8 mouse cellular contexts compared by ENCODE assay signal in genomic region chr4:120172050-120172684, GRCm38 (mm10). TPM values are rescaled to one million over a fixed set of nuclear protein-coding genes. Genes with fewer than 3 reads are reported as not detected.
A peak's percentile ranks its signal among the peaks of the same experiment; 100 is the strongest.
DNase-seq lines count a peak whose midpoint lies in the region; ATAC-seq and TF ChIP-seq lines count a peak whose summit lies in the region.

No protein-coding gene starts in this region.

- 0 out of 2 replicates have a peak overlapping the region, but pooled peaks have one; percentile 15 for H3K27ac ChIP-seq in lung, embryonic 14.5 days (ENCODE audit: low read depth)
- H3K27ac ChIP-seq in embryonic facial prominence, embryonic 15.5 days (replicated peaks), result peak overlapping the region; percentile 56; the same call in 1 of the 2 replicates
- no peak overlapping the region for H3K27ac ChIP-seq in hindbrain, embryonic 14.5 days
- H3K27ac ChIP-seq in midbrain, embryonic 10.5 days (replicated peaks), result peak overlapping the region; percentile 69

- peak; percentile 89 for ATAC-seq in lung, embryonic 14.5 days (ENCODE audit: insufficient read depth)
- ATAC-seq in embryonic facial prominence, embryonic 15.5 days (ENCODE audit: insufficient number of reproducible peaks, low FRiP score, low TSS enrichment, low read depth), result peak; percentile 72
- ATAC-seq in hindbrain, embryonic 14.5 days (ENCODE audit: low FRiP score), result peak; percentile 84

- no peak for TF ChIP-seq CTCF in lung, embryonic 14.5 days (IDR thresholded peaks at IDR 0.05; ENCODE audit: low read depth)

- H3K27me3 ChIP-seq in lung, embryonic 14.5 days (ENCODE audit: insufficient read depth, low read length), result no peaks in the 10 kb centered on the region
- no peaks in the 10 kb centered on the region for H3K27me3 ChIP-seq in embryonic facial prominence, embryonic 15.5 days
- no peaks in the 10 kb centered on the region for H3K27me3 ChIP-seq in hindbrain, embryonic 14.5 days (ENCODE audit: control insufficient read depth, insufficient read depth, low read length)
- no peaks in the 10 kb centered on the region for H3K27me3 ChIP-seq in midbrain, embryonic 10.5 days (ENCODE audit: low read depth, poor library complexity, severe bottlenecking)

- no peak overlapping the region for H3K9ac ChIP-seq in lung, embryonic 14.5 days
- H3K9ac ChIP-seq in embryonic facial prominence, embryonic 15.5 days, result no peak overlapping the region
- H3K9ac ChIP-seq in hindbrain, embryonic 14.5 days, result no peak overlapping the region

- H3K4me3 ChIP-seq in lung, embryonic 14.5 days (ENCODE audit: low read depth, low read length), result no peak overlapping the region
- no peak overlapping the region for H3K4me3 ChIP-seq in embryonic facial prominence, embryonic 15.5 days (replicated peaks)
- no peak overlapping the region for H3K4me3 ChIP-seq in hindbrain, embryonic 14.5 days (replicated peaks; ENCODE audit: low read length)
- no peak overlapping the region for H3K4me3 ChIP-seq in midbrain, embryonic 10.5 days

- peaks cover 12% of the 10 kb centered on the region for H3K4me1 ChIP-seq in lung, embryonic 14.5 days (ENCODE audit: insufficient read depth)
- H3K4me1 ChIP-seq in embryonic facial prominence, embryonic 15.5 days, result peaks cover 14% of the 10 kb centered on the region
- H3K4me1 ChIP-seq in hindbrain, embryonic 14.5 days (replicated peaks; ENCODE audit: control insufficient read depth, insufficient read depth, low read length), result 0 out of 2 replicates have a peak, but pooled peaks cover 11% of the 10 kb centered on the region
- H3K4me1 ChIP-seq in midbrain, embryonic 10.5 days, result peaks cover 16% of the 10 kb centered on the region

- DNase-seq in lung, embryonic 14.5 days, result peak; percentile 81
- DNase-seq in lung, postnatal 25 days (ENCODE audit: low spot score), result no peak
- DNase-seq in hindbrain, embryonic 14.5 days (ENCODE audit: low spot score), result peak; percentile 69
- DNase-seq in midbrain, embryonic 10.5 days (ENCODE audit: low spot score), result no peak
- DNase-seq in urinary bladder, postnatal 10 days (ENCODE audit: low spot score), result no peak
- DNase-seq in adrenal gland, adult 18-20 months (ENCODE audit: low spot score in 2 of 2), result no peak
- DNase-seq in adrenal gland, adult (ENCODE audit: inconsistent age in 2 of 2, low spot score in 1 of 2), result no peak

- no peak overlapping the region for H3K4me2 ChIP-seq in lung, embryonic 14.5 days
- no peak overlapping the region for H3K4me2 ChIP-seq in embryonic facial prominence, embryonic 15.5 days (replicated peaks)
- no peak overlapping the region for H3K4me2 ChIP-seq in hindbrain, embryonic 14.5 days (replicated peaks)

- H3K9me3 ChIP-seq in lung, embryonic 14.5 days (ENCODE audit: low read depth, low read length), result no peaks in the 10 kb centered on the region
- no peaks in the 10 kb centered on the region for H3K9me3 ChIP-seq in embryonic facial prominence, embryonic 15.5 days (replicated peaks)
- H3K9me3 ChIP-seq in hindbrain, embryonic 14.5 days (ENCODE audit: control insufficient read depth, low read length), result no peaks in the 10 kb centered on the region
- no peaks in the 10 kb centered on the region for H3K9me3 ChIP-seq in midbrain, embryonic 10.5 days (replicated peaks)

- 8% methylated on average over 7 of the region's 7 CpGs for WGBS in lung, embryonic 14.5 days
- WGBS in embryonic facial prominence, embryonic 15.5 days, result 18% methylated on average over 7 of the region's 7 CpGs
- WGBS in hindbrain, embryonic 14.5 days, result 8% methylated on average over 7 of the region's 7 CpGs
- 33% methylated on average over 7 of the region's 7 CpGs for WGBS in midbrain, embryonic 10.5 days

- no peaks in the 10 kb centered on the region for H3K36me3 ChIP-seq in lung, embryonic 14.5 days (ENCODE audit: insufficient read depth)
- no peaks in the 10 kb centered on the region for H3K36me3 ChIP-seq in embryonic facial prominence, embryonic 15.5 days
- H3K36me3 ChIP-seq in hindbrain, embryonic 14.5 days (replicated peaks; ENCODE audit: control insufficient read depth, insufficient read depth), result no peaks in the 10 kb centered on the region
- no peaks in the 10 kb centered on the region for H3K36me3 ChIP-seq in midbrain, embryonic 10.5 days

RNA-seq across cellular contexts. Expression of gene Edn2, which starts 11.2 kb away (rescaled TPM):
- polyA plus RNA-seq in lung, embryonic 14.5 days (2014; fragmentation: Nextera tagmentation; extraction: Ambion mirVana), result 0.34 and 0.78 TPM in 2 replicates
- polyA plus RNA-seq in embryonic facial prominence, embryonic 15.5 days (2015; fragmentation: Nextera tagmentation; extraction: Ambion mirVana), result 10.1 and 10.6 TPM in 2 replicates
- polyA plus RNA-seq in hindbrain, embryonic 14.5 days (2014; fragmentation: Nextera tagmentation; extraction: Ambion mirVana), result not detected in 2 replicates
- not detected in 2 replicates for polyA plus RNA-seq in midbrain, embryonic 10.5 days (2016; fragmentation: Nextera tagmentation; extraction: Ambion mirVana)
- total RNA-seq in adrenal gland, adult 18-20 months (2021), result under 1 TPM in 1 of 2 experiments, not detected in 1; 0.26 TPM

Comparison
In these comparisons a context has a peak if more than half of its experiments do, and no peak if none do; other contexts are left out.
1. DNase-seq: peak in lung, embryonic 14.5 days (single experiment) and hindbrain, embryonic 14.5 days (single experiment); none in lung, postnatal 25 days (single experiment), midbrain, embryonic 10.5 days (single experiment), urinary bladder, postnatal 10 days (single experiment), adrenal gland, adult 18-20 months (0 of 2) and adrenal gland, adult (0 of 2).
2. Peak in every context shown above with its lines, with median percentiles within 50 percentile points of each other: ATAC-seq.